Mouse (Mus musculus) cerebellum, adult 2 months (tissue): Measurements from ENCODE around the gene Palm2.

ENCODE experiments used
- CTCF ChIP-seq: fragments of 200-500 bp; IDR thresholded peaks from 2 replicates; pipeline ENCODE4 v1.5.1; 2011; ENCODE audit warnings: low read depth, mild to moderate bottlenecking, control low read depth, low read length, moderate library complexity, borderline replicate concordance; ENCODE audit not compliant: insufficient read depth
- POLR2A ChIP-seq: fragments of 200-500 bp; IDR thresholded peaks from 2 replicates; pipeline ENCODE4 v1.6.1; 2011; ENCODE audit warnings: low read length, control low read depth, borderline replicate concordance; ENCODE audit not compliant: insufficient read depth

DNA sequence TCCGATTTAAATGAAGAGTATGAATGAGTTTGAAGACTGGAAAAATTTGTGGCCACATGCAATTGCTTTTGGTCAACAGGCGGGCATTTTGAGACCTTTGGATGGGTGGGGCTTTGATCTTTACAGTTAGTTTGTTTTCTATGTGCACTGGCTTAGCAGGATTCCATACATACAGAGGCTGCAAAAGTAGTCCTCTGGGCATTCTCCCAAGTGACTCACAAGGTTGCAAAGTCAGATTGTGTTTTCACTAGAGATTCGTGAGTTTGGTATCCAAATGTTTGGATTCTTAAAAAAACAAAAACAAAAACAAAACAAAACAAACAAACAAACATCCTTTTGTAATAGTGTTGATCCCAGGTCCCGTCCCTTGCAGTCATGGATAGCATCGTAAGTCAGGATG lies 141.6 kb downstream of the Palm2 start:
- no peak for TF ChIP-seq CTCF
- no peak for TF ChIP-seq POLR2A
